Mouse (Mus musculus) midbrain, postnatal 0 days (tissue): Measurements from ENCODE around the gene Foxf1. TPM values are rescaled to one million over a fixed set of nuclear protein-coding genes. Genes with fewer than 3 reads are reported as not detected.

Experiments used
- ATAC-seq: fragments of 200-750 bp; cut with Nextera tagmentation; 2 replicates; pipeline ENCODE4 v1.8.0; 2017; ENCODE audit warnings: moderate number of reproducible peaks, mild to moderate bottlenecking, moderate TSS enrichment, moderate library complexity; ENCODE audit not compliant: low FRiP score
- DNase-seq: peaks from one replicate; pipeline ENCODE4 v3.0.0-alpha.2; 2015; ENCODE audit warnings: low spot score
- H3K27ac ChIP-seq: fragments of 300-500 bp; sonication (generic); 2 replicates; pipeline ENCODE4 v1.5.1; 2014; ENCODE audit warnings: low read depth, mild to moderate bottlenecking, low read length, mixed read lengths
- H3K27me3 ChIP-seq: fragments of 300-500 bp; sonication (generic); 2 replicates; pipeline ENCODE4 v1.6.1; 2014; ENCODE audit warnings: low read length, control low read depth, mixed read lengths; ENCODE audit not compliant: insufficient read depth
- H3K36me3 ChIP-seq: fragments of 300-500 bp; sonication (generic); 2 replicates; pipeline ENCODE4 v1.6.1; 2014; ENCODE audit warnings: low read length, control low read depth, mixed read lengths; ENCODE audit not compliant: insufficient read depth
- H3K4me1 ChIP-seq: fragments of 300-500 bp; sonication (generic); 2 replicates; pipeline ENCODE4 v1.6.1; 2014; ENCODE audit warnings: mild to moderate bottlenecking, control low read depth, antibody characterized with exemption, low read length, mixed read lengths; ENCODE audit not compliant: insufficient read depth
- H3K4me2 ChIP-seq: fragments of 300-500 bp; sonication (generic); 2 replicates; pipeline ENCODE4 v1.6.1; 2014; ENCODE audit warnings: low read depth, mild to moderate bottlenecking, low read length, mixed read lengths; ENCODE audit not compliant: poor library complexity, severe bottlenecking
- H3K4me3 ChIP-seq: fragments of 300-500 bp; sonication (generic); 2 replicates; pipeline ENCODE4 v1.5.1; 2014; ENCODE audit warnings: low read depth, mild to moderate bottlenecking, low read length, moderate library complexity
- H3K9ac ChIP-seq: fragments of 300-500 bp; sonication (generic); replicated peaks from 2 replicates; pipeline ENCODE4 v1.6.1; 2014; ENCODE audit warnings: mild to moderate bottlenecking, low read length, moderate library complexity, mixed read lengths; ENCODE audit not compliant: poor library complexity, severe bottlenecking
- H3K9me3 ChIP-seq: fragments of 300-500 bp; sonication (generic); 2 replicates; pipeline ENCODE4 v1.6.1; 2016; ENCODE audit warnings: low read length, control low read depth
- CTCF ChIP-seq: IDR thresholded peaks from 2 replicates; pipeline ENCODE4 v1.5.1; 2016; ENCODE audit warnings: antibody characterized with exemption, mild to moderate bottlenecking
- WGBS: fragments of 180-500 bp; shearing (Covaris S2); extraction: QIAGEN DNeasy Blood & Tissue Kit; methylation state at CpG from one replicate; pipeline ENCODE4 v1.1.7; 2014; 5-methylcytosine and 5-hydroxymethylcytosine counted together
- polyA plus RNA-seq: library from polyadenylated mRNA; unstranded; fragments of >200 nt; fragmentation: Nextera tagmentation; extraction: Ambion mirVana; gene quantifications from 2 replicates; pipeline ENCODE4 v1.2.1, GENCODE M21; 2015
- total RNA-seq: library from RNA; depleted of rRNA; stranded (reverse); fragments of >200 nt; gene quantifications from 2 replicates; pipeline ENCODE4 v1.2.3, GENCODE M21; 2014

The Foxf1 gene
- total and polyA plus RNA-seq, 2 experiments from 2014 or later = 1.6 to 3.5 TPM

DNA sequence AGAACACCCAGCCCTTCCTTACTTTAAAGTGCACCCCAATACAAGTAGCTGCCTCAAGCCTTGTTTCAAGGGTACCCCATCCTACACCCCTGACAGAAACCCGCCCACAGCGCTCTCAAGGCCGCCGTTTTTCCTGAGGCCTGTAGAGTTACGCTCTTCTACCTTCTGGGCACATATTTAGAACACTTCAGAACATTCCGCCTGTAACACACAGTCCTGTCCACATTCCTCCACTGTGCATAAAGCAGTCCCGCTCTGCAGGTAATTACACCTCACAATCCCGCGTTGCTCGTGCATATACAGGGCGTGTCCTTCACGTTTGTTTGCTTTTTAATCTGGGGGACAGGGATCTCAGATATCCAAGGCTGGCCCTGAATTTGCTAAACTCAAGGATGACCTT, 4.2 kb upstream of the Foxf1 start:
- H3K4me3 ChIP-seq = no peak overlapping the region
- H3K9ac ChIP-seq = no peak overlapping the region
- peaks cover 93% of the 10 kb centered on the region for H3K27me3 ChIP-seq
- no peaks in the 10 kb centered on the region for H3K36me3 ChIP-seq
- 4% methylated on average over 12 of the region's 12 CpGs for WGBS
- no peaks in the 10 kb centered on the region for H3K4me1 ChIP-seq
- H3K4me2 ChIP-seq = no peak overlapping the region
- no peak for DNase-seq
- TF ChIP-seq CTCF = no peak
- no peak overlapping the region for H3K27ac ChIP-seq
- no peak for ATAC-seq
- no peaks in the 10 kb centered on the region for H3K9me3 ChIP-seq

DNA sequence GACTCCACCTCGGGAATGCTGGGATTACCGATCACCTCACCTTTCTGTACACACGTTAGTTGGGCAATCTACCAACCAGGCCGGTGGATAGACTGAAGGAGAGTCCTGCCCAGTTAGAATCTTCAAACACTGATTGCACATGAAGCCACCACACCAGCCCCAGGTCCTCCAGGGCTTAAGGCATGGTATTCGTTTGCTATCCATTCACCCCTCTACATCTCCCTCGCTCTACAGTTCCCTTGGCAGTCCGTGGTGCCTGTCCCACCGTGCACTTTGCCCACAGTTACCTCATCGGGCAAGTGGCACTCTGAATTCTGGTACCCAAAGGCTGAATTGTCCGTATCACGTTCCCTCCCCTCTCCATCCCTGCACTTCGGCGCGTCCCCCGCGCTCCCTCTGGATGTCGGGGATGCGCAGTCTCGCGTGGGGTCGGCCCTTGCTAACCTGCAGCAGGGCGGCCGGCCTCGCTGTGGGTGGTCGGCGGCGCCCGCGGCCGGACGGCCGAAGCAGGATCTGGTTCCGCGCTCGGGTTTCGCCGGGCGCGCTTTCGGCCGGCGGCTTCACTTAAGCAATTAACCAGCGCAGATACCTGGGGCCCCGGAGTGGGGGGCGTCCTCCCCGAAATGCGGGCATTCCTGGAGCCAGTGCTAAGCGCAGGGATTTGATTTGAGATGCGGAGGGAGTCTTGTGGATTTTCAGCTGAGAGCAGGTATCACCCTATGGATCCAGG, 3.7 kb upstream of the Foxf1 start:
- H3K4me3 ChIP-seq = no peak overlapping the region
- ATAC-seq = no peak
- H3K36me3 ChIP-seq = no peaks in the 10 kb centered on the region
- H3K27ac ChIP-seq = no peak overlapping the region
- H3K4me1 ChIP-seq = no peaks in the 10 kb centered on the region
- TF ChIP-seq CTCF = no peak
- no peak overlapping the region for H3K4me2 ChIP-seq
- WGBS = 2% methylated on average over 49 of the region's 49 CpGs
- no peak overlapping the region for H3K9ac ChIP-seq
- peaks cover 94% of the 10 kb centered on the region for H3K27me3 ChIP-seq
- H3K9me3 ChIP-seq = no peaks in the 10 kb centered on the region
- no peak for DNase-seq

DNA sequence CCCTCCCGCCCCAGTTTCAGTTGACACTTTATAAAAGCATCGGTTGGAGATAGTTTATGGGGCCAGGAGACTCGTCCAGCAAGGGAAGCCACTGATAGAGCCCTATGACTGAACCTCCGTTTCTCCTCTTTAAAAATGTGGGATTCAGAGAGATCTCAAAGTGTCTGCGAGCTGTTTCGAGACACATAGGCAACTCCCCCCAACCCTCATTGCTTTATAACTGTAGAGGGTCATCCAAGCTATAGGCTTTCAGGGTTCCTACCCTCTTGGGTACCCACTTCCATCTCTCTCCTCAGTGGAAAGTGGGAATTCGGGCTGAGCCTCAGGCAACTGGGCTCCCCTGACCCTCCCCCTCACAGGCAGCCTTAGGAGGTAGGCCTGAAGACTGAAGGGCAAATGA, 2.8 kb upstream of the Foxf1 start:
- TF ChIP-seq CTCF = no peak
- Histone ChIP-seq H3K27ac (no peak overlapping the region), H3K36me3 (no peaks in the 10 kb centered on the region), H3K9me3 (no peaks in the 10 kb centered on the region), H3K4me2 (no peak overlapping the region), H3K4me1 (no peaks in the 10 kb centered on the region), H3K4me3 (no peak overlapping the region), H3K9ac (no peak overlapping the region), H3K27me3 (peaks cover 94% of the 10 kb centered on the region)
- ATAC-seq (no peak), DNase-seq (no peak)
- WGBS = 3% methylated on average over 7 of the region's 7 CpGs

DNA sequence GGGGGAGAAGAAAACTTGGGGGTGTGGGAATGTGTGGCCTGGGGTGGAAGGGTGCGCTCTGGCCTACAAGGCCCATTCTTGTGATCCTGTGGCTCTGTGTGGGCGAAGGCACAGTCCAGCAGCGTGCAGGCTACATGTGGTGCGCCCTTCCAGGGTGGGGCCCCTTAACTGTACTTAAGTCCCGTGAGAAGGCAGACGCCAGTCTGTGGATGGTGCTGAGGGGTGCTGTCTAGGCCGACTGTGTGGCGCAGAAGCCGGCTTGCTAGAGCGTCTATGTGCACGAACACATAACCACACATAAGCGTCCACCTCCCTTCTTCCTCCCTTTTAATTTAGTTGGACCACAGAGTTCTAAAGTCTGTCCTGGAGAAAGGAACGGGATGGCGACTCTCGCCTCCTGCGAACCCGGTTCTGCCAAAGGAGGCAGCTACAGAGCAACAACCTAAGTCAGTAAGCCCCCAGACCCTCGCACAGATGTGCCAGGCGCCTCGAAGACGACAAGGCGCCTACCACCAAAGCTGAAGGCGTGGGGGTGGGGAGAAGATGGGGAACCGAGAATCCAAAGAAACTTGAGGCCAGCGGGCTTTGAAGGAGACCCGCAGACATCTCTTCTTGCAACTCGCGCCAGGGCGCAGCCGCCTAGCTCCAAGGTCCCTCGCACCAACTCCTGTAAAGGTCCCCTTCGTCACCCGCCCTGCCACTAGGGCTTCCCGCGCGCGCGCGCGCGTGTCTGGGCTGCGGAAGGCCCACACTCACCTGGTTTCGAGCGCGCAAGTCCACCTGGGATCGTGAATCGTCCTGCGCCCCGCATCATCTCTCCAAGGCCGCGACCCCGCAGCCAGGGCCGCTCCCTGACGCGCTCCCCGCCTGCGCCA, 1.7 kb upstream of the Foxf1 start:
- no peaks in the 10 kb centered on the region for H3K9me3 ChIP-seq
- TF ChIP-seq CTCF = no peak
- H3K36me3 ChIP-seq = no peaks in the 10 kb centered on the region
- no peak for DNase-seq
- H3K4me1 ChIP-seq = no peaks in the 10 kb centered on the region
- peaks cover 87% of the 10 kb centered on the region for H3K27me3 ChIP-seq
- peak overlapping the region; percentile 32 for H3K4me3 ChIP-seq
- H3K27ac ChIP-seq = no peak overlapping the region
- H3K9ac ChIP-seq = no peak overlapping the region
- no peak for ATAC-seq
- 1% methylated on average over 51 of the region's 57 CpGs for WGBS
- H3K4me2 ChIP-seq = peak overlapping the region; percentile 57

DNA sequence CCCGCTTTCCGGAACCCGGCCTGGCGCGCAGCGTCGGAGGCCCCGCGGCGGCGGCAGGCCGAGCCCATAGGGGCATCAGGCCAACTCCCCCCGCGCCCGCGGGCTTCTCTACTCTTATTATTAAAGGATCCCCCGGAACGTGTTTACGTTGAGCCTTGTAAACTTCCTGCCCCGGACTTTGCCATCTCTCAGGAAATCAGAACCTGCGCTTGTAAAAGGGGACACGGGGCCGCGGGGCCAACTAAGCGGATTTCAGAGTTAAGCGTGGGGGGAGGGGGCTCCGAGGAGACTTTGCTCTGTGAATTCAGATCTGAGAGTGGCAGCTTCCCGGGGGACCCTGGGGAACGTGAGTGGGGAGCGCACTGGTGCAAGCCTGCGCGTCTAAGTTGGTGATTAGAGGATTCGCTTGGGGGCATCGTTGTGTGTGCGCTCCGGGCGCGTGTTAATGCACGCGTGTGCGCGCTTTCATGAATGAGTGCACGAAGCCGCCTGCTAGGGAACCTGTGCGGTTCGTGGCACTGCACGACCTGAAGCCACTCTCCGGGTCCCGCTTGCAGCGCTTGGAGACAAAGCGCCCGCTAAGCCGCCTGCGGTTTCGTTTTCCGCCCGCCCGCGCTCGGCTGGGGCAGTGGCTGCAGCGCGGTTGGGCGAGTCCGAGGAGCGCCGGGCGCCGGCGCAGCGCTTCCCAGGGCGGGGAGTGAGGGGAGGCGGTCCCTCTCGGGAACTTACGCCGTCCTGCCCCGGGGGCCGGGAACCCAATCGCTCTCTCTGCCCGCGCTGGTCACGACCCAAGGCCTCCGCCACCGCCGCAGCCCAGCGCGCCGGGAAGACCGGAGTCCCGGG, 872 bp upstream of the Foxf1 start:
- Histone ChIP-seq H3K9me3 (no peaks in the 10 kb centered on the region), H3K27me3 (peaks cover 83% of the 10 kb centered on the region), H3K9ac (no peak overlapping the region), H3K4me1 (no peaks in the 10 kb centered on the region), H3K4me3 (peak overlapping the region; percentile 32), H3K27ac (no peak overlapping the region), H3K36me3 (no peaks in the 10 kb centered on the region), H3K4me2 (peak overlapping the region; percentile 57)
- TF ChIP-seq CTCF = no peak
- WGBS = under 1% methylated on average over 75 of the region's 89 CpGs
- DNase-seq (no peak), ATAC-seq (no peak)
